Mouse (Mus musculus): Measurements from ENCODE around the gene Rtel1.

Gene Rtel1

DNA sequence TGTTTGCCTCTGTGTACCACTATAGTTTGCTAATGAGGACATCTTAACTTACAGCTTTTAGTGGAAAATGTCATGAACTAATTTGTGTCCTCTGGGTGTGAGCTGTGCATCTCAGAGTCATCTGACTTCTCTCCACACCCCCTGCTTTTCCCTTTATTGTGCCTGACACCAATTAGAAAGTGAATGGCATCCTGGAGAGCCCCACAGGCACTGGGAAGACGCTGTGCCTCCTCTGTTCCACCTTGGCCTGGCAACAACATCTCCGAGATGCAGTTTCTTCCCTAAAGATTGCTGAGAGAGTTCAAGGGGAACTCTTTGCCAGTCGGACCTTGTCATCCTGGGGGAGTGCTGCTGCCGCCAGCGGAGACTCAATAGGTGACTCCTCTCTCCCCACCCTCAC, 2.6 kb downstream of the Rtel1 start:
- no peak for DNase-seq (ENCODE audit: low read depth, low spot score)

DNA sequence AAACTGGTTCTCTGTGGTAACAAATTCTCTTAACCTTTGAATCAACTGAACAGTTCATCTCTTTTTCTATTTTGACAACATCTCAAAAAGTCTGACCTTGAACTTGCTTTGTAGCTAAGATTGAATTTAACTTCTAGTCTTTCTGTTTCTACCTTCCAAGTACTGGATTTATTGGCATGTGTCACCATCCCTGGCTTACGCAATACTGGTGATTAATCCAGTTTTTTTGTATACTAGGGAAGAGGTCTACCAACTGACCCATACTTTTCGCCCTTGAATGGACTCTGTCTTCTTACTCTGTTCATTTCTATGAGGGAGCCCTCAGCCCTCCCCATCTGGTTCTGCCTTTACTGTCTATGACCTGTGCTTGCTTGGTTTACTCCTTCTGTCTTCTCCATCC, 6.6 kb downstream of the Rtel1 start:
- peak; percentile 33 for DNase-seq (ENCODE audit: low read depth, low spot score)

DNA sequence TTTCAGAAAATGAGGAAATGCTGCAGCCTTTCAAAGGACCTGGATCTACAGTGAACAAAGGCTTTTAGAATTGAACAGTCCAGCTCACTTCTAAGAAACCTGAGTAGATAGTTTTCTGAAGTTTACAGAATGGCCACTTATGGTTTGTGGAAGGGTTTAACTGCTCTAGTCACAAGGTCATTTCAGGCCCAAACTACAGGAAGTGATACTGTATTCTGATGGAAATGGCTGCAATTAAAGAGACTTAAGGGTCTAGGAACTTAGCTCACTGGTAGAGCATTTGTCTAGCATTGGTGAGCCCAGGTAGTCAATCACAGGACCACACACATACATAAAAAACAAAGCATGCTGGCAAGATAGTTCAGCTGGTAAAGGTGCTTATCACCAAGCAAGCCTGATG, 13.0 kb downstream of the Rtel1 start:
- no peak for DNase-seq (ENCODE audit: low read depth, low spot score)

DNA sequence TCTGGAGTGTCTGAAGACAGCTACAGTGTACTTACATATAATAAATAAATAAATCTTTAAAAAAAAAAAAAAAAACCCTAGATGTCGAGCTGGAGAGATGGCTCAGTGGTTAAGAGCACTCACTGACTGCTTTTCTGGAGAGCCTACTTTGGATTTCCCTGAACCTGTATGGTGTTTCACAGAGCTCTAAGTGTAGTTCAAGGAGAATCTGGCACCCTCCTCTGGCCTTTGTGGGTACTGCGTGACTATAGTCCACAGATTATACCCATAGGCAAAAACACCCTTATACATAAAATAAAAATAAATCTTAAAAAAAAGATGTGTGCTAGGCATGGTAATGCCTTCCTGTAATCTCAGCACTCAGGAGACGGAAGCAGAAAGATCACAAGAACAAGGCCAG, 14.5 kb downstream of the Rtel1 start:
- peak; percentile 90 for DNase-seq (ENCODE audit: low read depth, low spot score)

DNA sequence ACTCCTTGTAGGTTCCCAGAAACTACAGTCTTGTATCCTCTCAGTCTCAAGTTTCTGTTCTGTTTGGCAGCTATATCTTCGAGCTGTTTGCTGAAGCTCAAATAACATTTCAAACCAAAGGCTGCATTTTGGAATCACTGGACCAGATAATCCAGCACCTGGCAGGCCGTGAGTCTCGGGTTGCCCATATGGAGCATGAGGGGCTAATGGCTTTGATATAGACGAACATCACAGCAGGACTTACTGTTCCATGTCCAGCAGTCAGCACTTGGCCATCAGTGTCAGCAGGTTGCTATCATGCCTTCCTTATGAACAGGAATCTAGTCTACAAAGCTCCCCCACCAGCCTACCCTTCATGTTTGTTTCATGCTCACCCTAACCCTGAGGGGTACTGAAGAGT, 20.9 kb downstream of the Rtel1 start:
- no peak for DNase-seq (ENCODE audit: low read depth, low spot score)

DNA sequence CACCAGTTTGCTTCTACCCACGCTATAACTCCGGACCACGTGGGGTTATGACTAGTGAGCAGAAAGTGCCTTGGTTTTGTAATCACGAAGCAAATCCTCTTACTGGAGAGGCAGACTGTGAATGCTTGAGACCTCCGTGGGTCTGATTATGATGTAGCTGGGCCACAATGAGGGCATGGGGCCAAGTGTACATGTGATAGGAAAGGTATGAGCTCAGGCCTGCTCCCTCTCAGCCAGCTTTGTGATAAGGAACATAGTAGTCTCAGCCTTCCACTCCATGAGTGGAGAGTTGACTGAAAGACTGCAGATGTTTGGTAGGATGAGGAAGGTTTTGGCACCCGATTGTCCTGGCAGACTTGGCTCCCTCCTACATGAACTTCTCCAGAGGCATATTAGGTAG, 23.2 kb downstream of the Rtel1 start:
- no peak for DNase-seq (ENCODE audit: low read depth, low spot score)

DNA sequence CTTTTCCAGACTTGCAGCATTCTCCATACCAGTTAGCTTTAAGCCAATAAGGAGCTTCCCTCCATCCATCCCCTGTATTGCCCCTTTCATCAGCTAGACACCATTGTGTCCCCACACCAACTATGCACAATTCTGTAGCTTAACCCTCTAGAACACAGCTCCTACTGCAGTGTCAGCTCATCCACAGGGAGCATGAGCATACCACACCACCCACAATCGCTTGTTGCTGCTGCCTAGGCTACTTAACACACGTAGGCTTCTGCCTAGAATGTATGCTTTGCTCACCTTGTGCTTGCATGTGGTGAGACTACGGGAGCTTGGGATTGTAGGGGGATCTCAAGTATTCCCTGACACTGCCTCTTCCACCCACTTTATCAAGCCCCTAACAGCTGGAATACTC, 37.2 kb downstream of the Rtel1 start:
- no peak for DNase-seq (ENCODE audit: low read depth, low spot score)

DNA sequence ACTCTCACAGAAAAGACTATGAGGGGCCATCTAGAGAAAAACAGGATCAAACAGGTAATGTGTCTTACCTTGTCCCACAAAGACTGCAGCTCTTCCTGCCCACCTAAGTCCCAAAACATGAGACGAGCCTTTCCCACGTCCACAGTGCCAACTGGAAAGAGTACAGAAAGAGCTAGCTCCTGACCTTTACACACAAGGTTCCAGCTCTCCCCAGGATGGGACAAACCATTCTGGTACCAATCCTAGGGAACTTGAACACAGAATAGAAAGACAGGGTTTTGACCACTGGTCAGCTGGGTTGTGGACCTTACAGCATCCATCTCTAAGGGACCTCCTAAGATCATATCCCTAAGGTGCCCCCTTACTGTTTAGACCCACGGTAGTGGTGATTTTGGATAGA, 44.4 kb downstream of the Rtel1 start:
- DNase-seq (ENCODE audit: low read depth, low spot score): no peak

DNA sequence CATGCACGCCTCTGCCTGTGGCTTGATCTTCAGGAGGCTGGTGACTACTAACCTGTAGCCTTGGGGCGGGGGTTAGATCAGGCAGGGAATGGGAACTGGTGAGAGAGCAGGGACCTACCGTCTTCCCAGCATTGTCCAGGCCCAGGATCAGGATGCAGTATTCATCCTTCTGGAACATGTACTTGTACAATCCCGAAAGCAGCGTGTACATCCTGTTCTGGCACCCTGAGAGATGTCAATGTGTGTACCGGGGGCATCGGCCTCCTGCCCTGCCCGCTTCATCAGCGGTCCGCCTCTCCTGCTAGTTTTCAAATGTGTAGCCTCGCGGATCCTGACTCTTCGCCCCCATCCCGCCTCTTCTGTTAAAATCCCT, 44.9 kb downstream of the Rtel1 start:
- no peak for DNase-seq (ENCODE audit: low read depth, low spot score)

DNA sequence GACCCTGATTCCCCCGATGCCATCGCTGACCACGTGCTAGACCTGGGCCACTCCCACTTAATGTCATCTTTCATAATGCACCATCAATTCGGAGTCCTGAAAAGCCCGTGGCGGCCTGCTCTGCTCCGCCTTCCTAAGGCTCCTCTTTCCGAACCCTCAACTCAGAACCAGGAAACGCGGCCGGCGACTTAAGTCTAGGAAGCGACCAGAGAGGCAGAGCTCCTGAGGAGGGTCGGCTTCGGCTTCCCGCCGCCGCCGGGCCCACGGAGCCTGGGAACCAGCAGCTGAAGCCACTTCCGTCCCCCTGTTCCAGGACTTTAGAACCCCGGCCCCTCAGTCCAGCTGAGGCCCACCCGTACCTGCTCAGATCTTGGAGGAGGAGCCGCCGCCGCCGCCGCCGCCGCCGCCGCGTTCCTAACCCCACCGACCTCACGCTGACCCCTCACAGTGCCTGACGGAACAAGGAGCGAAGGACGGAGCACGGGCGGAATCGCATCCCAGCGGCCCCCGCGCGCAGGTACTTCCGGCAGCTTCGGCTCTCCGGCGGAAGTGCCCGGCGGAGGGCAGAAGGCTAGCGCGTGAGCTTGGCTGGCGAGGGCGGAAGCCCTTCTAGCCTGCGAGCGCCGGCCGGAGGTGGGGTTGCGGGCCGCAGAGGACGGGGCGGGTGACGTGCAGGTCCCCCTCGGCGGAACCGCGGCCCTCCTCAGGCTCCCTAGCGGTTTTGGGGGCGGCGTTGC, 45.5 kb downstream of the Rtel1 start, which contains the start of the genes Zgpat and Arfrp1:
TSS of gene Zgpat (plus strand) at position 69 of the 737 bp plus-strand sequence.
TSS of gene Arfrp1 (minus strand) at position 545 of the 737 bp plus-strand sequence.
- peak; percentile 90 for DNase-seq (ENCODE audit: low read depth, low spot score)

DNA sequence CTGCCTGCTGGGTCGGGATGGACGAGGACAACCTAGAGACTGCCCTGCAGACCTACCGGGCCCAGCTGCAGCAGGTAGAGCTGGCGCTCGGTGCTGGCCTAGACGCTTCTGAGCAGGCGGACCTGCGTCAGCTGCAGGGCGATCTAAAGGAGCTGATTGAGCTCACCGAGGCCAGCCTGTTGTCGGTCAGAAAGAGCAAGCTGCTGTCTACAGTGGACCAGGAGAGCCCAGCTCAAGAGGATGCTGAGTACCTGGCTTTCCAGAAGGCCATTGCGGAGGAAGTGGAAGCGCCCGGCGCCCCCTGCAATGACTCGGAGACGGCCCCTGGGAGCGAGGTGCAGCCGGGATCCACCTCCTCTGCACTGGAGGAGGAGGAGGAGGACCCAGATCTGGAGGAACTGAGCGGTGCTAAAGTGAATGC, 46.1 kb downstream of the Rtel1 start:
- no peak for DNase-seq (ENCODE audit: low read depth, low spot score)

DNA sequence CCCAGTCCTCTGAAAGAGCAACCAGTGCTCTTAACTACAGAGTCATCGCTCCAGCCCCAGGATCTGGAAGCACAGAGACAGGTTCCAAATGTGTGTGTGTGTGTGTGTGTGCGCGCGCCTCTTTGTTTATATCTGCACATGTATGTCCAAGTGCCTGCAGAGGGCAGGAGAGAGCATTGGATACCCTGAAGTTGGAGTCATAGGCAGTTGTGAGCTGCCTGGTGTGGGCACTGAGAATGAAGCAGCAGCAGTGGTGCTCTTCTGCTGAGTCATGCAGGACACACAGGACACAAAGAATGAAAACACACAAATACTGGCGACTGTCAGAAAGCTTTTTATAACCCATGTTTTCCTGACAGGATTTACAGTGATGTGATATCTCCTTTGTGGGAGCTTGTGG, 50.5 kb downstream of the Rtel1 start:
- peak; percentile 47 for DNase-seq (ENCODE audit: low read depth, low spot score)

DNA sequence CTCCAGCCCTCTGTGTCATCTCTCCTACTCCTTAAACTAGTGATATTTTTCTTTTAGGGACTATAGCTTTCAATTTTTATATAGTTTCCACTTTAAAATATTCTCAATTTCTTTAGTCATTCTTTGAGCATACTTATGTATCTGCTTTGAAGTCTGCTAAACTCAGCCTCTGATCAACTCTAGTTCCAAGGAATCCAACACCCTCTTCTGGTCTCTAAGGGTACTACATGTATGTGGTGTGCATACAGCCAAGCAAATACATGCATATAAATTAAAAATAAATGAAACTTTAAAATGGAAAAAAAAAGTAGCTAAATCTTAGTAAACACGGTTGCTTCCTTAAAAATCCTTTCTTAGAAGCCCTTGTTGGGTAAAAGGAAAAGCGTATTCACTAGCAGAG, 56.2 kb downstream of the Rtel1 start:
- peak; percentile 74 for DNase-seq (ENCODE audit: low read depth, low spot score)

DNA sequence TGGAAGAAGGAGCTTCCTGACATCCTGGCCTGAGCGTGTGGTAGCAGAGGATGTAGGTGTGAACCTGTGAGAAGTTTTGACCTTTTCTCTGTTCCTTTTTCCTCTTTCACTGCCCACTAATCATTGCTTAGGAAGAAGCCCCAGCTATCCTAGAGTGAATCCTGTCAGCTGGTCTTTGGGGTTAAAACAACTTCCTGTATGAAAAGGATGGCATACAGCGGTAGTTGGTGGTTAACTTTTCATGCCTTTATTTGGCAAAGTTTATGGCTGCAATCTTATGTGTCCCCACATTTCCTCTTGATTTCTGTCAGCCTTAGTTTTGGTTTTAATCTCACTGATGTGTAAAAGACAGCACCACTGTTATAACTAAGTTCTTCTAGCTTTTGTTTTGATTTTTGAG, 57.7 kb downstream of the Rtel1 start:
- DNase-seq (ENCODE audit: low read depth, low spot score): no peak

DNA sequence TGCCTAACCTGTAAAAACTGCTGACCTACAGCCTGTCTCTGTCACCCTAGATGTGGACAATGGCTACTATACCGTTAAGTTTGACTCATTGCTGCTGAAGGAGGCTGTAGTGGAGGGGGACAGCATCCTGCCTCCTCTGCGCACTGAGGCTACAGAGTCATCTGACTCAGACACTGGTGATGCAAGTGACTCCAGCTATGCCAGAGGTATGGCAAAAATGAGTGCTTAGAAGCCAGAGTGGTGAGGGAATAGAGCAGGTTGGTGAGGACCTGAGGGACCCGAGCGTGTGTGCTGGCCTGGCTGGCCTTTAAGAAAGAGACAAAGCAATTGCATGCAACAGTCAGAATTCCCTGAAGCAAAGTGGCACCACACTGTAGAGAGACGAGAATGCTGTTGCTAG, 59.2 kb downstream of the Rtel1 start:
- peak; percentile 51 for DNase-seq (ENCODE audit: low read depth, low spot score)

DNA sequence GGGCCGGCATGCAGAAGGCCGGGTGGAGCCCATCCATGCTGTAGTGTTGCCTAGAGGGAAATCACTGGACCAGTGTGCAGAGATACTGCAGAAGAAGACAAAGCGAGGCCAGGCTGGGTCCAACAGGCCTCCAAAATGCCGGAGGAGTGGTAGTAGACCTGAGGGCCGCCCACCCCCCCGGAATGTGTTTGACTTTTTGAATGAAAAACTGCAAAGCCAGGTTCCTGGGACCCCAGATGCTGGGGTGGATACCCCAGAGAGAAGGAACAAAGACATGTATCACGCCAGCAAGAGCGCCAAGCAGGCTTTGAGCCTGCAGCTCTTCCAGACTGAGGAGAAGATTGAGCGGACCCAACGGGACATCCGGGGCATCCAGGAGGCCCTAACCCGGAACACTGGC, 60.2 kb downstream of the Rtel1 start, which contains the start of gene Lime1:
TSS of gene Lime1 (plus strand) at position 301 of the 400 bp plus-strand sequence.
- no peak for DNase-seq (ENCODE audit: low read depth, low spot score)

DNA sequence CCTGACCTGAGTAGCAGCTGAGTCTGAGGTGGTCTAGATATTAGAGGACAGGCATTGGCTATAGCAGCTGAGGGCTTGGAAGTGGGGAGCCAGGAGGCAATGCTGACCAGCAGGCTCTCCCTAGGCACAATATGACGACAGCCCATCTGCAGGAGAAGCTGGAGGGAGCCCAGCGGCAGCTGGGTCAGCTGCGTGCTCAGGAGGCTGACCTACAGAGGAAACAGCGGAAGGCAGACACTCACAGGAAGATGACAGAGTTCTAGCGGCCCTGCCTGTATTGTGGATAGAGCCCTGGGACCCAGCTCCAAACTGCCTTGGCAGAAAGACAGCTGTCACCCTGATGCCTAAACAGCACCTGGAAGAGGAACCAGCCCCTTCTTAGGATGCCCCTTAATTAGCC, 60.7 kb downstream of the Rtel1 start:
- DNase-seq (ENCODE audit: low read depth, low spot score): no peak

DNA sequence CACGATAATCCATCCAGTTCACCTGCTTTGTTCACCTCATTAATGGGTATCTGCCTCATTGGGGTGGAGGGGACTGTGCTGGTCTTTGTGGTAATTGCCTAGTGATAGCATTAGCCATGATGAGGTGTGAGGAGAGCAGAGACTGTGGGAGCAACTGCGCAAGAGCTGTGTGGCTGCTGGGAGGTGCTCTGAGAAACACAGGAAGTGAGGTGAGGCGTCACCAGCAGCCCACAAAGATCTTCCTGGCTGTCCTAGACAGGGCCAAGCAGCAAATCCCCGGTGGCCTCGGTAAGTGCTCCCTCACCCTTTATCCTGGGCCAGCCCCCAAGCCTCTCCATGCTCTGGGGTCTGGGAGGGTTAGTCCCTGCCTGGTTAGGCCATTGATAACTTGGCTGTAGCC, 61.6 kb downstream of the Rtel1 start:
- no peak for DNase-seq (ENCODE audit: low read depth, low spot score)

DNA sequence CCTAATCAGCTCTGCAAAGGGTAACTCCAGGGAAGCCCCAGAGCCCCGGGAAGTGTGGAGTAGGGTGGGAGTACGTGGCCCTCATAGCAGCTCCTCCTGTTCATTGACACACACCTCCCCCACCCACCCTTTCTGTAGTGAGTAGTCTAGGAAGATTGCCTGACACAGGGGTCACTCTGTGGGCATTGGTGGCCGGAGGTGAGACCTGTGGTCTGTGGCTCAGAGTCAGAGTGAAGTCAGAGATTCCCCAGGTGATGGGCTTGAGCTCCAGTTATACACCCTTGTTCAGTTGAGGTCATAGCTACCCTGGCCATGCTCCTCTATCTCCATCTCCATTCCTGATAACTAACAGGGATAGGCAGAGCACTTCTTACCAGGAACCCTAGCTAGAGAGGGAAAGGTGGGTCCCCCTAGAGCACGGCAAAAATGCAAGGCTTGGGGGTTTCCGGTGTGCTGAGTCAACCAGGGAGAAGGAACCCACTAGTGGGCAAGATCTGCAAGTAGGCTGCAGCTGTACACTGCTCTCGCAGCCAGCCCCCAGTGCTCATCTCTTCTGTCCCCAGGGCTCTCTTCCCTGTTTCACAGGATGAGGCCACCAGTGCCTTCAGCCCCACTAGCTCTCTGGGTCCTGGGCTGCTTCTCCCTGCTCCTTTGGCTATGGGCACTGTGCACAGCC, 62.2 kb downstream of the Rtel1 start:
- DNase-seq (ENCODE audit: low read depth, low spot score): no peak

DNA sequence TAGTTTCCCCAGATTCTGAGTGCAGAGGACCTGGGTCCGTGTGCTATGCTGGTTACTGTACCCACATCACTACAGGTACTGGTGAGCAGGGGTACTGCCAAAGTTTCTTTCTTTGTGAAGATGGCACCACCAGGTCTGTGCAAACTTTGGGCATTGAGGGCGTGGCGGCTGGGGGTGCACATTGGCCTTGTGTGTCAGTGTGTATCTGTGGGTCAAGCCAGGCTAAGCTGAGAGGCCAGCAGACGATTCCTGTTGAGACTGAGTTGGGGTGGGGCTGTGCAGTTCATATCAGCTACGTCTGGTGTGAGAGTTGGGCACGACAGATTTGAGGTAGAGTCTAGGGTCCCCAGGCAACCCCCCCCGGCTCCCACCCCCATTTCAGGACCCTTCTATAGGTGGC, 64.9 kb downstream of the Rtel1 start:
- no peak for DNase-seq (ENCODE audit: low read depth, low spot score)

DNA sequence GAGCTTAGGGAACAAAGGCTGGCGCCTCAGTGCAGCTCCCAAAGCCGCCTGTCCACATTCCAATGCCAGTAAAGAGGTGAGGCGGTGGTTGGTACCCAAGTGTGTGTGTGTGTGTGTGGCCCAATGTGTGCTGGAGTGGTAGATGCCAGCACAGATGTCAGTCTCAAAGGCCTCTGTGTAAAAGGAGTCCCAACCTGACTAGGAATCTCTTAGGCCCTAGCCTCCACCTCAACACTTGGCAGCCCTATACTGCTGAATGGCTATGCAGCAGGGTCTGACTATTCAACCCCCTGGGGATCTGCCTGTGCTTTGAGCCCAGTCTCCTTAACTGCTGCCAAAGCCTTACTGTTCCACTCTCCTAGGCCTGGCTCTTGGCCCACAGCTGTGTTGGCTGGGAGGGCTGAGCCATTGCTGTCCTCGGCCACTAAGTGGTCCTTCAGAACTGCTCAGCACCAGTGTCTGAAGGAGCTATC, 65.4 kb downstream of the Rtel1 start:
- peak; percentile 64 for DNase-seq (ENCODE audit: low read depth, low spot score)

DNA sequence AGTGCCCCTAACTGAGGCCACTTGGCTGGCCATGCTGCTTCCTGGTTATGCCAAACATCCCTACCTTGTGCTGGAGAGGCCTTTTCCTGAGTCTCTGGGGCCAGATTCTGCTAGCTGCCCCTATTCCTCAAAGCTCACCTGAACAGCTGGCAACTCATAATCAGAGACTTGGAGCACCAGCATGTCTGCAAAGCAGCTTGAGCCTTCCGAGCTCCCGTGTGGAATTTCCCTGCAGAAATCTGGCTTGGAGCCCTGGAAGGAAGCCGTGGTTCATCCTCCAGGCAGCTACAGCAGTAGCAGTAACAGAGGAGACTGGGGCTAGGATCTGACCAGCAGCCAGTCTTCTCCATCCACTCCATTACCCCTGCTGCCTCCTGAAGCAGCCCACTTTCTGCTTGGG, 66.3 kb downstream of the Rtel1 start:
- DNase-seq (ENCODE audit: low read depth, low spot score): peak; percentile 52

DNA sequence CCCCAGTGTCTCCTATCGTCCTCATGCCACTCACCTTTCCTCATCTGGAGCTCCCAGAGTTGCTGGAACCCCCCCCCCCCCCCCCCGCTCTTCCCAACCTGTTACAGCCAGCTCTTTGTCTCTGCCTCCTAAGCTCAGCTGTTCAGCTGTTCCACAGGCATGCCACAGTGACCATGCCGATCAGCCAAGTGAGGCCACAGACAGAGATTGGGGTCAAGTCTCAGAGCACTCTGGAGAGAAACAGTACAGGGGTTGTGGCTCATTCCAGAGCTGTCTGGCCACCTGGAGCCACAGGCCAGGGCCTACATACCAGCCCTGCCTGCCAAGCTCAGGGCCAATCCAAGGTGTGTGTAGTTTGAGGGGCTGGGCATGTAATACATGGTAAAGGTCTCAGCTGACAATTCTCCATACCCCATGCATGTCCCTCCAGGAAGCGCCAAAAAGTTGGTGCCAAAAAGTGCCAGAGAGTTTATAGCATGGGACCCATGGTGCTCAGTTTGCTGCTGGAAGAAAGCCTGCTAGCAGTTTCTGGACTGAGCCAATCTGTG, 67.2 kb downstream of the Rtel1 start:
- DNase-seq (ENCODE audit: low read depth, low spot score): no peak
